Mouse (Mus musculus): ENCODE data around the gene Zkscan7.
A peak's percentile ranks its signal among the peaks of the same experiment; 100 is the strongest.
"Not testable (repeated sequence)": the region's sequence is repeated elsewhere in the genome, so short reads cannot be mapped to it uniquely, and the experiment has no call there.

The Zkscan7 gene

GRCm38 (mm10) chr9:122885385-122885784 lies at the start of gene Zkscan7:
Gene Zkscan7, plus strand, starts transcription at chr9:122885685.
- DNase-seq (ENCODE audit: low spot score in 2 of 2), result no peak

- DNase-seq (ENCODE audit: low spot score in 2 of 2), result no peak
Measured at GRCm38 (mm10) chr9:122836126-122836525, 49.4 kb upstream of the Zkscan7 start.

- peak in 1 of 2 experiments; percentile 19 for DNase-seq (ENCODE audit: low spot score in 2 of 2)
Measured at GRCm38 (mm10) chr9:122836790-122837189, 48.7 kb upstream of the Zkscan7 start.

GRCm38 (mm10) chr9:122837216-122837615 lies 48.3 kb upstream of the Zkscan7 start:
- no peak for DNase-seq (ENCODE audit: low spot score in 2 of 2)

GRCm38 (mm10) chr9:122837680-122838079 lies 47.8 kb upstream of the Zkscan7 start:
- peak; percentile 28 to 34 for DNase-seq (ENCODE audit: low spot score in 2 of 2)

- DNase-seq (ENCODE audit: low spot score in 2 of 2), result no peak
Measured at GRCm38 (mm10) chr9:122843760-122844159, 41.7 kb upstream of the Zkscan7 start, which contains the start of gene Gm35549. Gene Gm35549, minus strand, starts transcription at chr9:122844035.

GRCm38 (mm10) chr9:122845621-122846020 lies 39.9 kb upstream of the Zkscan7 start:
- no peak for DNase-seq (ENCODE audit: low spot score in 2 of 2)

- no peak for DNase-seq (ENCODE audit: low spot score in 2 of 2)
Measured at GRCm38 (mm10) chr9:122846156-122846555, 39.3 kb upstream of the Zkscan7 start.

GRCm38 (mm10) chr9:122847811-122848311 lies 37.6 kb upstream of the Zkscan7 start:
- not testable (repeated sequence) for DNase-seq (ENCODE audit: low spot score in 2 of 2)

- no peak for DNase-seq (ENCODE audit: low spot score in 2 of 2)
Measured at GRCm38 (mm10) chr9:122854526-122854925, 31.0 kb upstream of the Zkscan7 start.

- DNase-seq (ENCODE audit: low spot score in 2 of 2), result not testable (repeated sequence)
Measured at GRCm38 (mm10) chr9:122855141-122855540, 30.3 kb upstream of the Zkscan7 start.

- DNase-seq (ENCODE audit: low spot score in 2 of 2), result no peak
Measured at GRCm38 (mm10) chr9:122855617-122856016, 29.9 kb upstream of the Zkscan7 start.

GRCm38 (mm10) chr9:122856716-122857115 lies 28.8 kb upstream of the Zkscan7 start:
- DNase-seq (ENCODE audit: low spot score in 2 of 2), result no peak

GRCm38 (mm10) chr9:122860752-122861151 lies 24.7 kb upstream of the Zkscan7 start:
- DNase-seq (ENCODE audit: low spot score in 2 of 2), result no peak

- DNase-seq (ENCODE audit: low spot score in 2 of 2), result no peak
Measured at GRCm38 (mm10) chr9:122863731-122864130, 21.8 kb upstream of the Zkscan7 start.

GRCm38 (mm10) chr9:122864848-122865247 lies 20.6 kb upstream of the Zkscan7 start:
- DNase-seq (ENCODE audit: low spot score in 2 of 2), result no peak

- peak; percentile 61 to 79 for DNase-seq (ENCODE audit: low spot score in 2 of 2)
Measured at GRCm38 (mm10) chr9:122865697-122866166, 19.8 kb upstream of the Zkscan7 start, which contains the start of gene Zfp445. Gene Zfp445, minus strand, starts transcription at chr9:122866006.

- no peak for DNase-seq (ENCODE audit: low spot score in 2 of 2)
Measured at GRCm38 (mm10) chr9:122866192-122866591, 19.3 kb upstream of the Zkscan7 start.

- no peak for DNase-seq (ENCODE audit: low spot score in 2 of 2)
Measured at GRCm38 (mm10) chr9:122872595-122872994, 12.9 kb upstream of the Zkscan7 start.

- DNase-seq (ENCODE audit: low spot score in 2 of 2), result no peak
Measured at GRCm38 (mm10) chr9:122874653-122875052, 10.8 kb upstream of the Zkscan7 start.

GRCm38 (mm10) chr9:122875145-122875544 lies 10.3 kb upstream of the Zkscan7 start:
- DNase-seq (ENCODE audit: low spot score in 2 of 2), result no peak

- DNase-seq (ENCODE audit: low spot score in 2 of 2), result peak; percentile 41 to 66
Measured at GRCm38 (mm10) chr9:122886372-122887179, 1.1 kb downstream of the Zkscan7 start.

GRCm38 (mm10) chr9:122901047-122901446 lies 15.6 kb downstream of the Zkscan7 start:
- no peak for DNase-seq (ENCODE audit: low spot score in 2 of 2)

Data from urinary bladder, postnatal 36 days (tissue).